Mouse (Mus musculus): ENCODE results near the gene A830018L16Rik. TPM values are rescaled to one million over a fixed set of nuclear protein-coding genes. Genes with fewer than 3 reads are reported as not detected.

The A830018L16Rik gene
- polyA plus RNA-seq (2012; rRNA removed): 0.14 TPM in 1 of 2 replicates, not detected in the other

- no peaks in the 10 kb centered on the region for H3K4me1 ChIP-seq (ENCODE audit: control insufficient read depth, insufficient read depth, insufficient read length)
- no peaks in the 10 kb centered on the region for H3K36me3 ChIP-seq (ENCODE audit: control insufficient read depth, insufficient read depth, low read length)
- DNase-seq (ENCODE audit: low read depth in 1 of 2, low spot score in 2 of 2): no peak
- no peak within 1 kb of the TSS; the same call in 1 of the 2 replicates for H3K4me3 ChIP-seq (ENCODE audit: extremely low read depth, insufficient read depth, insufficient read length)
- 3% methylated on average over 50 of the region's 50 CpGs for WGBS
- 0 out of 2 replicates have a peak, but pooled peaks cover 2% of the 10 kb centered on the region for H3K27me3 ChIP-seq (ENCODE audit: control insufficient read depth, insufficient read depth, low read length)
- TF ChIP-seq CTCF (IDR thresholded peaks at IDR 0.05; ENCODE audit: extremely low read depth, insufficient read depth, insufficient read length, insufficient replicate concordance) (no peak), POLR2A (IDR thresholded peaks at IDR 0.05; ENCODE audit: low read depth, low read length) (no peak)
- H3K27ac ChIP-seq (ENCODE audit: insufficient read depth, low read length): no peak within 1 kb of the TSS
Measured at GRCm38 (mm10) chr1:11413894-11414556, at the start of gene A830018L16Rik. Gene A830018L16Rik (plus strand): TSS chr1:11414105.

GRCm38 (mm10) chr1:11385846-11386245 lies 28.1 kb upstream of the A830018L16Rik start:
- H3K4me1 ChIP-seq (ENCODE audit: control insufficient read depth, insufficient read depth, insufficient read length): no peaks in the 10 kb centered on the region
- H3K27me3 ChIP-seq (ENCODE audit: control insufficient read depth, insufficient read depth, low read length): no peaks in the 10 kb centered on the region
- no peak overlapping the region for H3K4me3 ChIP-seq (ENCODE audit: extremely low read depth, insufficient read depth, insufficient read length)
- no peak overlapping the region for H3K27ac ChIP-seq (ENCODE audit: insufficient read depth, low read length)
- WGBS: 65% methylated on average over 3 of the region's 3 CpGs
- no peak for TF ChIP-seq CTCF (IDR thresholded peaks at IDR 0.05; ENCODE audit: extremely low read depth, insufficient read depth, insufficient read length, insufficient replicate concordance)
- TF ChIP-seq POLR2A (IDR thresholded peaks at IDR 0.05; ENCODE audit: low read depth, low read length): no peak
- no peaks in the 10 kb centered on the region for H3K36me3 ChIP-seq (ENCODE audit: control insufficient read depth, insufficient read depth, low read length)
- no peak for DNase-seq (ENCODE audit: low read depth in 1 of 2, low spot score in 2 of 2)

- TF ChIP-seq CTCF (IDR thresholded peaks at IDR 0.05; ENCODE audit: extremely low read depth, insufficient read depth, insufficient read length, insufficient replicate concordance): no peak
- TF ChIP-seq POLR2A (IDR thresholded peaks at IDR 0.05; ENCODE audit: low read depth, low read length): no peak
- DNase-seq (ENCODE audit: low read depth in 1 of 2, low spot score in 2 of 2): no peak
- WGBS: 58% methylated on average over 4 of the region's 4 CpGs
- Histone ChIP-seq H3K4me1 (ENCODE audit: control insufficient read depth, insufficient read depth, insufficient read length) (no peaks in the 10 kb centered on the region), H3K27me3 (ENCODE audit: control insufficient read depth, insufficient read depth, low read length) (no peaks in the 10 kb centered on the region), H3K36me3 (ENCODE audit: control insufficient read depth, insufficient read depth, low read length) (no peaks in the 10 kb centered on the region), H3K27ac (ENCODE audit: insufficient read depth, low read length) (no peak overlapping the region), H3K4me3 (ENCODE audit: extremely low read depth, insufficient read depth, insufficient read length) (no peak overlapping the region)
Measured at GRCm38 (mm10) chr1:11395408-11395807, 18.5 kb upstream of the A830018L16Rik start.

- H3K36me3 ChIP-seq (ENCODE audit: control insufficient read depth, insufficient read depth, low read length): no peaks in the 10 kb centered on the region
- no peaks in the 10 kb centered on the region for H3K27me3 ChIP-seq (ENCODE audit: control insufficient read depth, insufficient read depth, low read length)
- WGBS: 90% methylated on average over 2 of the region's 2 CpGs
- no peaks in the 10 kb centered on the region for H3K4me1 ChIP-seq (ENCODE audit: control insufficient read depth, insufficient read depth, insufficient read length)
- no peak overlapping the region for H3K4me3 ChIP-seq (ENCODE audit: extremely low read depth, insufficient read depth, insufficient read length)
- no peak for DNase-seq (ENCODE audit: low read depth in 1 of 2, low spot score in 2 of 2)
- no peak overlapping the region for H3K27ac ChIP-seq (ENCODE audit: insufficient read depth, low read length)
- TF ChIP-seq CTCF (IDR thresholded peaks at IDR 0.05; ENCODE audit: extremely low read depth, insufficient read depth, insufficient read length, insufficient replicate concordance) (no peak), POLR2A (IDR thresholded peaks at IDR 0.05; ENCODE audit: low read depth, low read length) (no peak)
Measured at GRCm38 (mm10) chr1:11395996-11396736, 17.7 kb upstream of the A830018L16Rik start.

- H3K27ac ChIP-seq (ENCODE audit: insufficient read depth, low read length): no peak overlapping the region
- TF ChIP-seq CTCF (IDR thresholded peaks at IDR 0.05; ENCODE audit: extremely low read depth, insufficient read depth, insufficient read length, insufficient replicate concordance) (no peak), POLR2A (IDR thresholded peaks at IDR 0.05; ENCODE audit: low read depth, low read length) (no peak)
- no peaks in the 10 kb centered on the region for H3K36me3 ChIP-seq (ENCODE audit: control insufficient read depth, insufficient read depth, low read length)
- no peaks in the 10 kb centered on the region for H3K4me1 ChIP-seq (ENCODE audit: control insufficient read depth, insufficient read depth, insufficient read length)
- no peaks in the 10 kb centered on the region for H3K27me3 ChIP-seq (ENCODE audit: control insufficient read depth, insufficient read depth, low read length)
- no peak for DNase-seq (ENCODE audit: low read depth in 1 of 2, low spot score in 2 of 2)
- H3K4me3 ChIP-seq (ENCODE audit: extremely low read depth, insufficient read depth, insufficient read length): no peak overlapping the region
- WGBS: 52% methylated on average over 2 of the region's 2 CpGs
Measured at GRCm38 (mm10) chr1:11401159-11401558, 12.7 kb upstream of the A830018L16Rik start.

GRCm38 (mm10) chr1:11405527-11405926 lies 8.4 kb upstream of the A830018L16Rik start:
- Histone ChIP-seq H3K27me3 (ENCODE audit: control insufficient read depth, insufficient read depth, low read length) (no peaks in the 10 kb centered on the region), H3K4me1 (ENCODE audit: control insufficient read depth, insufficient read depth, insufficient read length) (no peaks in the 10 kb centered on the region), H3K27ac (ENCODE audit: insufficient read depth, low read length) (no peak overlapping the region), H3K4me3 (ENCODE audit: extremely low read depth, insufficient read depth, insufficient read length) (no peak overlapping the region), H3K36me3 (ENCODE audit: control insufficient read depth, insufficient read depth, low read length) (no peaks in the 10 kb centered on the region)
- no peak for TF ChIP-seq POLR2A (IDR thresholded peaks at IDR 0.05; ENCODE audit: low read depth, low read length)
- no peak for TF ChIP-seq CTCF (IDR thresholded peaks at IDR 0.05; ENCODE audit: extremely low read depth, insufficient read depth, insufficient read length, insufficient replicate concordance)
- DNase-seq (ENCODE audit: low read depth in 1 of 2, low spot score in 2 of 2): no peak

GRCm38 (mm10) chr1:11406026-11406425 lies 7.9 kb upstream of the A830018L16Rik start:
- no peak overlapping the region for H3K27ac ChIP-seq (ENCODE audit: insufficient read depth, low read length)
- no peaks in the 10 kb centered on the region for H3K36me3 ChIP-seq (ENCODE audit: control insufficient read depth, insufficient read depth, low read length)
- H3K27me3 ChIP-seq (ENCODE audit: control insufficient read depth, insufficient read depth, low read length): no peaks in the 10 kb centered on the region
- 88% methylated on average over 3 of the region's 3 CpGs for WGBS
- DNase-seq (ENCODE audit: low read depth in 1 of 2, low spot score in 2 of 2): no peak
- TF ChIP-seq POLR2A (IDR thresholded peaks at IDR 0.05; ENCODE audit: low read depth, low read length) (no peak), CTCF (IDR thresholded peaks at IDR 0.05; ENCODE audit: extremely low read depth, insufficient read depth, insufficient read length, insufficient replicate concordance) (no peak)
- no peak overlapping the region for H3K4me3 ChIP-seq (ENCODE audit: extremely low read depth, insufficient read depth, insufficient read length)
- no peaks in the 10 kb centered on the region for H3K4me1 ChIP-seq (ENCODE audit: control insufficient read depth, insufficient read depth, insufficient read length)

Data from spleen, adult 2 months (tissue).